Mouse (Mus musculus): ENCODE results near the gene Dnajb1.

GRCm38 (mm10) chr8:83563246-83563645, 44.7 kb upstream of the Dnajb1 start:
- no peak for TF ChIP-seq CTCF (IDR thresholded peaks at IDR 0.05; ENCODE audit: low read depth, low read length)
- no peak for TF ChIP-seq POLR2A (IDR thresholded peaks at IDR 0.05; ENCODE audit: insufficient read depth, low read length)
